Mouse (Mus musculus) monocyte, adult 2 months (primary cell): ENCODE results near the gene Klhl36.

Source experiments
- DNase-seq, 2 experiments: peaks; one replicate each; pipeline ENCODE4 v3.0.0; 2022; ENCODE audit warnings: low spot score in 2 of 2, low read depth in 1 of 2

Klhl36 gene

DNA sequence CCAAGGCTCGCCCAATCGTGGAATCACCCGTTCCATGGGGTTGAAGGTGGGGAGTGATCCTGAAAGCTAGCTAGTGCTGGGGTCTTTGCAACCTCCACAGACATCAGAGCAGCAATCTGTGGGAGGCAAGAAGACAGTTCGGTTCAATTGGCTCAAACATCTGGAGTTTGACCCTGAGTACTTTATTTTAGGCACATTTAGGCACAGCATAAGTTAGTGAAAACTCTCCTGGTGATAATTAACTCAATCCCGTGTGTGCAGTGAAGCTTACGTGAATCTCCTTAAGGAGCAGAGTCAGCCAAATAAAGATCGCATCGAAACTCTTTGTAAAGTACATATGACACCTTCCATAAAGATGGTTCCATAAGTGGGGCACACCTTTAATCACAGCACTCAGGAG lies 19.9 kb downstream of the Klhl36 start:
- DNase-seq: no peak

DNA sequence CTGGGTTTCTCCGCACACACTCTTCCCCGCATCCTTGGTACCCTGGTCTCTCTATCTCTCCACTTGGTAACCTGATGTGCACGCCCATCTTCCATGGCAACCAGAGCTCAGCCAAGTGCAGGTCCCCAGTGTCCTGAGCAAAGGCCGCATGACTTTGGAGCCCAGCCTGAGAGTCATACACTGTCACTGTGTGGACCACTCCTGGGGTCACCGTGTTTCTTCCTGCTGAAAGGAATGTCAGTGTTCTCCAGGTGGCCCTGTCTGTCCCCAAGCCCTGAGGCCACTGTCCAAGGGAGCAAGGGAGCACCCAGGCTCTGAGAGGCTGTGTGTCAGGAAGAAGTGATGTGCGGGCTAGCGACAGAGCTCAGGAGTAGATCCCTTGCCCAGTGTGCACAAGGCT lies 21.2 kb downstream of the Klhl36 start:
- DNase-seq: no peak

GRCm38 (mm10) chr8:119885612-119886011 lies 23.5 kb downstream of the Klhl36 start:
- DNase-seq: no peak

DNA sequence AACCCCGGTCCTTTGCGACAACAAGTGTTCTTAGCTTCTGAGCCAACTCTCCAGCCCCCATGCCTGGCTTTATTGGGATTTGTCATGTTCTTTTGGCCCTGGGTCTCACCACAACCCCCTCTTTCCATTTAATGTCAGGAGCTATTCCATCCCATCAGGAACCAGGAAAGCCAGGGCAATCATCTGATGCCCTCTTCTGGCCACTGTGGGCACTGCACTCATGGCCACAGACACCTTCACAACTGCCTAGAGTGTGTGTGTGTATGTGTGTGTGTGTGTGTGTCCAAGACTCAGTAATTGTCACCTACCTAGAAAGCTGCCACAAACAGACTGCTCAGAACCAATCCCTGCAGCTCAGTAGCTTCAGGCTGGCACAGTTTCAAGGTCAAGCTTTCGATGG lies 25.1 kb downstream of the Klhl36 start:
- DNase-seq: peak in 1 of 2 experiments; percentile 22

- DNase-seq: no peak
These were observed 25.9 kb downstream of the Klhl36 start for GRCm38 (mm10) chr8:119888012-119888411.

- DNase-seq: no peak
These were observed 35.0 kb downstream of the Klhl36 start for GRCm38 (mm10) chr8:119897069-119897468.

- DNase-seq: no peak
These were observed 35.9 kb downstream of the Klhl36 start for GRCm38 (mm10) chr8:119897933-119898332.

DNA sequence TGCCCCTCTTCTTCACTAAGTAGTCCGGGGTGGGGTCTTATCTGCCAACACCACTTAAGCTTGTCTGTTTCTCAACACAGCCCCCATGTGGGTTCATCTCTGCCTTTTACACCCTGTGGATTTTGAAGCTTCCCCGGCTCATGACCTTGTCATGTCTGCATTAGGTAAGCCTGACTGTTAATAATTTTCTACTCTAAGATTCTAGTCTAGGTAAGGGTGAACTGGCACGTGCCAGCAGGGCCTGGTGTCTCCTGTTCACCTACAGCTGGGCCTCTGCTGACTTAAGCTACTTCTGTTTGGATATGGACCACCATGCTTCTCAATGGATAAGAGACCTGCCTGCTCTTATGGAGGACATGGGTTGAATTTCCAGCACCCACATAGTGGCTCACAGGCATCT lies 39.3 kb downstream of the Klhl36 start:
- no peak for DNase-seq

DNA sequence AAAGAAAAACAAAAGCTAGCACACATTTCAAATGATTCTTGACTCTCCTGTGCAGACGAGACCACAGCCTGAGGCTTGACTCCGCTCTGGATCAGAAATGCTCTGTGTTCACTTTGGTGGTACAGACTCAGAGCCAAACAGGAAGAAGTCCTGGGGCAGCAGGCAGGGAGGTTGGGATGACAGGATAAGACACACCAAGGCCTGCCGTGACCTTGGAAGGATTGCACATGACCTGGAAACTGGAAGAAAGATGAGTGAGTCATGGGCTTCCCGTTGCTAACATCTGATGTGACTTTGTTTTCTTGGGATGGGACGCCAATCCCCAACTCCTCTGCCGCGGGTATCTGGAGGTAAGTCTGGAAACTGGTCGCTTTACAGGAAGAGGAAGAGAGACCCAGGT lies 39.9 kb downstream of the Klhl36 start:
- no peak for DNase-seq

DNA sequence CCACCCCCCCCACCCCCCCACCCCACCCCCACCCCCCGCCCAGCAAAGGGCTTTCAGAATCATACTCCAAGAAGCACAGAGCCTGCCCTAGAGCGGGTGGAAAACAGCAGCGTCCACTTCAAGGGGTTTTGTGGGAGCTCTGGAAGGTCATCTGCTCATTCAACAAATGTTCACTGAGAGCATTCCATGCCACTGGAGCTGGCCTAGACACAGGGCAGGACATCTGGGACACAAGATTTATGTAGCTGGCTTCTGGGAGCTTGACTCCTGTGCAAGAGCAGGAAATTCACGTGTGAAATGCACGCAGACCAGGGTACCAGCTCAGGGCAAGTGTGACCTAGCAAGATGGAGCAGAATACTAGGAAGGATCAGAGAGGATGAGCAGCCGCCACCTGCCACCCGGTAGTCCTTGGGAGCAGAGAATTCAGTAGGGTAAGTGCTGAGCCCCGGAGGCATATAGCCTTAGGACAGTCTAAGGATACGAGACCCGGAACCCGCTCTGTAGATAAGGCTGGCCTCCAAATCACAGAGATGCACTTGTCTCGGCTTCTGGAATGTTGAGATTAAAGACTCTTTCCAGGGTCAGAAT lies 42.4 kb downstream of the Klhl36 start:
- DNase-seq: no peak

GRCm38 (mm10) chr8:119909944-119910546 lies 48.0 kb downstream of the Klhl36 start, which contains the start of gene Usp10:
TSS of gene Usp10 (plus strand) at chr8:119910360.
- DNase-seq: no peak

DNA sequence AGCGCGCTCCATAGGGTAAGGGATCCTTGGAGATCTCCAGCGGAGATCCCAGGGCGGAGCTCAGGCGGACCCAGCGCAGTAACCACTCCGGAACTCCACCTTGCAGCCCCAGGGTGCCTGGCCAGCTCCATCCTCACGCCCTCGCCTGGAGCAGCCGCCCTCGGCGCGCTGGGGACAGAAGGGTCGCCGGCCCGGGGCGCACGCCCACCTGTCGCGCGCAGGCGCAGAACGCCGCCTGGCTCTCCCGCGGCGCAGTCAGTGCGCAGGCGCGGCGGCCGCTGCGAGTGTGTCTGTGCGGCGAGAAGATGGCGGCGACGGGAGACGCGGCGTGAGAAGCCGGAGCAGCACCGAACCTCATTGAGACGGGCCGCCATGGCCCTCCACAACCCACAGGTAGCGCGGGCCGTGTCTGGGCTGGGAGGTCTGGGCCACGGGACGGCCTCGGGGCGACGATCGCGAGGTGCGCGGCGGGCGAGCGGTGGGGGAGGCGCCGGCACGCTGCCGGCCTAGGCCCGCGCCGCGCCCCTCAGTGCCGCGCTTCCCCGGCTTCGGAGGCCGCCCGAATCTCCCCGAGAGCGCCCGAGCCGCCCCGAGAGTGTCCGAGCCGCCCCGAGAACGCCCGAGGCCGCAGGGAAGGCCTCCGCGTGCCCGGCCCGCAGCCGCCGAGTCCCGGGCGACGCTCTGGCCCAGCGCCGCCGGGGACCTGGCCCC lies 48.6 kb downstream of the Klhl36 start, which contains the start of gene Gm20388:
Gene Gm20388, plus strand, starts transcription at position 295 of the 711 bp plus-strand sequence.
- DNase-seq: peak; percentile 73 to 88

- DNase-seq: no peak
These were observed 49.3 kb downstream of the Klhl36 start for GRCm38 (mm10) chr8:119911258-119911962.

DNA sequence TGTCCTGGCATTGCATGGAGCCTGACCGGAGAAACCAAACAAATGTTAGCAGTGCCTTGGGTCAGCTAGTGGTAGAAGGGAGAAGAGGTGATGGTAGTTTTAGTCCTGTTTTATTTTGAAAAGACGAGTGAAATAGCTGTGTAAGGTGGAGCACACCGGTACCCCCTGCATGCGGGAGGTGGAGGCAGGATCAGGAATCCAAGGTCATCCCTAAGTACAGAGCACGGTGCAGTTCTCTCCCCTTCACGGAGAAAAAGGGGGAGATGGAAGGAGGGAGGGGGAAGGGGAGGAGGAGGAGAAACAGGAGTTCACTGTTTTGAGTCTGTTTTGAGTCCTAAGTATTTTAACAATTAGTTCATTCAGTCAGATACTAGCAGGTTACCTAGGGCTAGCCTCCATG lies 50.6 kb downstream of the Klhl36 start:
- no peak for DNase-seq

DNA sequence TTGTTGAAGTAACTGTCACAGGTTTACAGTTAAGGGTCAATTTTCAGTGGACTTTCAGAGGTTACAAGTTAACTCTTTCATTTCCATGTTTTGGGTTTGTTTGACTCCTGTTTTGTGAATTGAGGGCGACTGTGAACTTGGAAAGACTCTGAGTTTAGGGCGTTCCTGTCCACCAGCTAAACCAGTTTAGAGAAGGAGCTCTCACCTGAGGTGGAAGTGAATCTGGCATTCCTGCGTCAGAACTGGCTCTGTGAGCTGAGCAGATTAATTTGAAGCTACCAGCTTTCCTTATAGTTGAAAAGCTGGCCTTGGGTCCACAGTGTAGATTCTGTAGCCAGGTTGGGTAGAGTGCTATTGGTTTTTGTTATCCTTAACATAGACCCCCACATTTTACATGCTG lies 51.1 kb downstream of the Klhl36 start:
- no peak for DNase-seq

GRCm38 (mm10) chr8:119914161-119914560 lies 52.1 kb downstream of the Klhl36 start:
- DNase-seq: no peak

GRCm38 (mm10) chr8:119915298-119915697 lies 53.2 kb downstream of the Klhl36 start:
- DNase-seq: no peak

GRCm38 (mm10) chr8:119916237-119916892 lies 54.3 kb downstream of the Klhl36 start:
- DNase-seq: no peak

DNA sequence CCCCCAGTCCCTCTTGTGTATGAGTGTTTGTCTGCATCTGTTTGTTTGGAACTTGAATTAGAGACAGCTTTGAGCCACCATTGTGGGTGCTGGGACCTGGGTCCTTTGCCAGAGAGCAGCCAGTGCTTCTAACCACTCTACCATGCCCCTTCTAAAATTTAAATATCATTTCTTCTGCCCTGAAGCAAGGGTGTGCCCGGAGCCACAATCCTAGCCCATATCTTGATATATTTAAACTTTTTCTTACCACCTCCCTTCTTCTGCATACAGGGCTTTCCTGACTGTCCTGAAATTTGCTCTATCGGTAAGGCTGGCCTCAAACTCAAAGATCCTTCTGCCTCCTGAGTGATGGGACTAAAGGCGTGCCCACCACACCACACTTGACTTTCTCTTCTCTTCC lies 55.3 kb downstream of the Klhl36 start:
- no peak for DNase-seq

GRCm38 (mm10) chr8:119918155-119918567 lies 56.1 kb downstream of the Klhl36 start:
- no peak for DNase-seq

- DNase-seq: no peak
These were observed 61.2 kb downstream of the Klhl36 start for GRCm38 (mm10) chr8:119923259-119923658.
